Mouse (Mus musculus): Measurements from ENCODE around the gene Adipor2. TPM values are rescaled to one million over a fixed set of nuclear protein-coding genes. Genes with fewer than 3 reads are reported as not detected.

Gene Adipor2
- total RNA-seq, 2 experiments from 2014 or later, result 71.4 to 86.5 TPM

DNA sequence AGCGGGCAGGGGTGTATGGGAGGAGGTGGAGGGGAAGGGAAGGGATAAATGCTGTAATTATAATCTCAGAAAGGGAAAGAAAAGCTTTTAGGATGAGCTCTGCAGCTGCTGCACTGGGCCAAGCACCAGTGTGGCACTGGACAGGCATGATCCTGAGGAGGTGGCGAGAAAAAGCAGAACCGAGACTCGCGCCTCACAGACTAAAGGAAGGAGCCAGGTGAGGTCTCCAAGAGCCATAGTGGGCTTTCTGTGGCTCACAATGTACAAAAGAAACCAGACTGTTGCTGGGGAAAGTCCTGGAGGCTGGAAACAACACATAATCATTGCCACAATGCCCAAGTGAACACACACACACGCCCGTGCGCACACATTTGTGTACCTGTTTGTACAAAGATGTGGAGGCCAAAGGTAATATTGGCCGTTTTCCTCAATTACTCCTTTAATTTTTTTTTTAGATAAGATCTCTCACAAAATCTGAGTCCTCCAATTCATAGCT is 66.8 kb downstream of the Adipor2 start:
- no peak for DNase-seq

DNA sequence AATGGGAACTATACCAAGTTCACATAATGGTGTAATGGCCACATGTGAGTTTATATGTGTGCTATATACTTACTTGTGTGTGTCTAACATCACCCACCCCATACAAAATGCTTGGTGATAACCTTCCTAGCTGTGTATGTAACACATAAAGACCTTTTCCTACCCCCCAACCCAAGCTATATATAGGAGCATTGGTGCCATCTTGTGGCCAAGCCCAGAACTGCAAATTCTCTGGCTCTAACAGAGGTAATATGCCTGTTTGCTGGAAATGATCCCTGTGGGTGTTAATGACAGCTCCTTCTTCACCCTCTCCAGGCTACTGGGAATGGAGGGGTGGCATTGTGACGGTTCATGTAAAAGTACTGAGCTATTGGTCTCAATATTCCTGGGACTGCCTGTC is 69.3 kb downstream of the Adipor2 start:
- DNase-seq, result peak; percentile 52 to 89

DNA sequence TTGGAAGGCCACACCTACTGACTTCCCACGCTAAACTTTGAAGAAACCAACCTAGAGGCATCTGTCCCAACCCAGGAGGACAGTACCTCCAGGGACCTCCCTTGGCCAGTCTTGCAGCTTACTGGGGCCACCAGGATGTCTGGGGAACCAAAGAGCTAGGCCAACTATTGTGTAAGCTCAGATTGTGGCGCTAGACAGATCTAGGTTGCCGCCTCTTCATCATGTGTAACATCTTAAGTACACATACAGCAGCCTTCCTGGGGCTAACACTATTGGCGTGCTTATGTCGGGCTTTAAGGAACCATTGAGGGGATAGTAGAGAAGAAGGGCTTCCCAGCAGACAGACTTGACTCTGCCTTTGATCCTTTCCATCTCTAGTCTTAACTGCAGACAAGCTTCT is 69.7 kb downstream of the Adipor2 start:
- no peak for DNase-seq

DNA sequence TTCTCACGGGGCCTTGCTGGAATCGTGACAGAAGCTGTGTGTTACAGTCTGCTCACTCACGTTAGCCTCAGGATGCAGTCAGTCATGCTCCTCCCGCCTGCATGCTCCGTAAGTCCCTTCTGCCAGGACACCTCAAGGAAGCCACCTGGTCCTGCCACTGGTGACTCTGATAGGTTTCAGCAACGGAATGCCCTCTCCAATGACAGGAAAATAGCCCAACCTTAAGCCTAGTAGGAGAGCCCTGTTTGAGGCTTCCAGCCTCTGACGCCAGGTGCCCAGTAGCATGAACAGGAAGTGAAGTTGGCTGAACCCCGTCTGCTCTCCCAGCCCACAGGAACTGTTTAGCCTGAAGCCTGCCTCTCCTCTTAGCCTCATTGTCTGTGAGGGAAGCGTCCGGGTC is 71.2 kb downstream of the Adipor2 start:
- no peak for DNase-seq

DNA sequence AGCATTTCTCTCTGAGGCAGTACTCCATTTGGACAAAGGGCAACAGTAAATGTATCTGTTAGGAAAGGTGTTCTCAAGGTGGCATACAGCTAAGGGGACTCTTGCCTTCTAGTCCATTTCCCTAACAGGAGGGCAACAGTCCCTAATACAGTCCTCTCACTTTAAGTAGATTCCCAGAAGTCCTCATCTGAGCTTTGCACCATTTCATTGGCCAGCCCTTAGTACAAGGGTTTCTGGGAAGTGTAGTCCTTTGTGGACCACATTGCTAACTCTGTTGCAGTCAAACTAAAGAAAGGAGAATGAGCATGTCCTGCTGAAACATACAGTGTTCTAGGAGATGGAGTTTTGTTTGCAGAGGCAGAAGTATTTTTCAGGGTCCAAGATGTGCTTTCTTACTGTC is 76.1 kb downstream of the Adipor2 start:
- DNase-seq, result peak; percentile 36 to 47

DNA sequence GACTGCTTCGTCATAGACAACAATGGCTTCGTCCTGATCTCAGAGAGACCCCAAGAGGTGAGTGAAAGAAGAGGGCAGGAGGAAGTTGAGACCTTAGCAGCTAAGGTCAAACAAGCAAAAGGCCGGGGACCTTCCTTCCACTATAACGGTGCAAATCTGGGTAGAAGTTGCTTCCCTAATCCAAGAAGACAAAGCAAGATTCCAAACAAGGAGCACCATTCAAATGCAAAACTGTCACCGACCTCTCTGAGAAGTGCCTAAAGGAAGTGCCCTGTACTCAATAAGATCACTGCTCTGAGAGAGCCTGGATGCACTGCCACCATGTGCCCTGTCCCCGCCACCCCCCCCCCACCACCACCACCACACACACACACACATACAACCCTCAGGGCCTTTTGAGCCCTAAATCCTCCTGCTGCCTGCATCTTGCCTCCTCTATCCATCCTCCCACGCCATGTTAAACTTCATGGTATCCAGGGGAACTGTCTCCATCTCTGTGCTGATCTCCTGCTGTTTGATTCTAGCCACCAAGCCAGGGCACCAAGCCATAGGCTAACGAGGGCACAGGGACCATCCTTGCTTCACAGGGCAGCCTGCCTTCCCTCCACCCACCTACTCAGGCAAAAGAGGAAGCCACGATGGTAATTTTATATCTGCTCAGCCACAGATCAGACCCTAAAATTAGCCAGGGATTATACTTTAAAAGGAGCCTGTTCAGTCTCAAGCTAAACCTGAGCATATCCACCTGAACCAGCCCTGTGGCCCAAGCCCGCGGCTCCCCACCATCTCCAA is 79.2 kb downstream of the Adipor2 start:
- DNase-seq, result no peak

DNA sequence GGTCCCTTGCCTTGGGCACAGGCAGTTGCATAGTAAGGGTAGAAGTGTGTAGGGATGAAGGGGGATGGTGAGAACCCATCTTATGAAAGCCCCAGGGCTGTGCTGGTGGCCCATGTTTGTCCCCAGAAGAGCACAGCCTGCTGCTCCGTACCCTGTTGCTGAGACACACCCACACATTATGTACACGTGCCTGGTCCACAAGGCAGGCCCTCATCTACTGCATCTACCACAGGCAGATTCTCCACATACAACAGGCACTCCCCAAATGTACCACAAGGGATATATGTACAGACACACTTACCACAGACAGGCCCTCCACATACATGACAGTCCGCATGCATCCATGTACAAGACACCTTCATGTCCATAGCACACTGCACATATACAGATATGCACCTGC is 80.2 kb downstream of the Adipor2 start:
- no peak for DNase-seq

DNA sequence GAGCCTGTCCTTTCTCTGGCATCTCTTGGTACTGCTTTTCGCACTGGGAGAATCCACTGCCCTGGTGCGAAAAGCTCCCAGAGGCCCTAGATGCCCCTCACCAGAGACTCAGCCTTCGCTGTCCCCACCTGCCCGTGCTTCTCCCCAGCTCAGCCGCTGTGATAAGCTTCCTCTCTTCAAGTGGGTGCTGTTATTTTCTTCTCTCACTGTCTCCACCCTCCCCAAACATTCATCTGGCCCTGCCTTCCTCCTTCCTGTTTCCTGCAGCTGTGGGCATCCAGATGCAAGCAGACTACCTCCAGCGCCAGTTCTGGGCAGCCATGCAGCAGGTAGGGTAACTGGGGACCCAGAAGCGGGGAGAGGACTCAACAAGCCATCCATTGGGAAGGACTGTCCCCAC is 81.4 kb downstream of the Adipor2 start:
- no peak for DNase-seq

DNA sequence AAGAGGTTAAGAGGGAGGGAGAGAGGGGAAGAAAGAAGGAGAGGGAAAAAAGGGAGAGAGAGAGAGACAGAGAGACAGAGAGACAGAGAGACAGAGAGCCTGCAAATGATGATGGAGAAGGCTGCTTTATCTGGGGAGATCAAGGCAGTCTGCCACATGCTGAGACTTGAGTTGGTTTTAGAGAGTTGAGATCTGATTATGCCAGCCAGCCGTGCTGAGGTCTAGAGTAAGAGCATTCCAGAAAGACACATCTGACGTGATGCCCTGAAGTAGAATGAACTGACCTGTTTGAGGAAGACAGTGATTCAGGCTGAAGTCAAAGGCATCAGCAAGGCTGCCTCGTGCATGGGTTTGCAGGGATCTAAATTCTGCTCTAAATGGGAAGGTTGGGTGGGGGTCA is 83.7 kb downstream of the Adipor2 start:
- DNase-seq, result no peak

DNA sequence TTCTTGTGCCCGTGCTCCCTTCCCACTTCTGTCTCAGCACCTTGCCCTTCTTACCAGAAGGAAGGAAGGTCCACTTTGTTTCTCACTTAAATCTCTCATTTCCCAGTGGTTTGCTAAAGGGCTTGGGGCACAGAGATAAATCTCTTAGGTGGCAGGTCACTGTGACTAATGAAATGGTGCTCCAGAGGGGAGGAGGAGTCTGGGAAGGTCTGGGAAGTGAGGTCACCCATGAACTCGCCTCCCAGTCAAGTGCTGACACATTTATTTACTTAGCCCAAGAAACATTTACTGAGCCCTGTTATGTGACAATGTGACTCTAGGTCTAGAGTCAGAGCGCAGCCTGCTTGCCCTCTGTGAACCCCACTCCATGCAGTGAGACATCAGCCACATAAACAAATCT is 84.3 kb downstream of the Adipor2 start:
- DNase-seq, result no peak

DNA sequence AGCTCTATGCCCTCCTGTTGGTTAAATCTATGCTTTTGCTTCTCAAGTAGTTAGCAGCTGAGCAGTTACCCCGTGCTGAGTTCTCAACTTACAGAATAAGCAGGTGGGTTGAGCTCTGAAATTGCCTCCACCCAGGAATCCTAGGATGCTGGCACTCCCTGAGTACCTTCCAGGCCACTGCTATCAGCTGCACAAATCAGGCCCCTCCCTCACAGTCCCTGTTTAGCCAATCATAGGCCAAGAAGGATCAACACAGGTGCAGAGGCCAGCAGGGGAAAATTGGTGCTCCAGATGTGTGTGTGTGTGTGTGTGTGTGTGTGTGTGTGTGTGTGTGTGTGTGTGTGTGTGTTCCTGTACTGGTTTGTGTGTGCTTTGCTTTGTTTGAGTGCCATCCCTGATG is 85.4 kb downstream of the Adipor2 start:
- DNase-seq, result no peak

DNA sequence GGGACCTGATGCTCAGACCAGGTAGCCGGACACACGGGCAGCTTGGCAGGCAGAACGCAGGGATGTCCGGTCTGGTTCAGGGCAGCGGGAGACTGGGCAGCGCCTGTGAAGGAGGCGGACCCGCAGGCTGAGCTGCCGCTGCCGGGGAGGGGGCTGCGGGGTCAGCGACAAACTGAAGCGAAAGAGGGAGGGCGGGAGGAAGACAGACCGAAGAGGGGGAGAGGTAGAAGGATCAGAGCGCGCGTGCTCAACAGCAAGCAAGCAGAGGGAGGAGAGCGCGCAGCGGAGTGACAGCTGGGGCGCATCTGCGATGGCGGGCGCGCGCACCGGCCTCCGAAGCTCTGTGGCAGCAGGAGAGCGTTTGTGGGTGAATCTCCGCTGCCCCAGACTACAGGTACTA is 87.0 kb downstream of the Adipor2 start, which contains the start of gene Lrtm2:
TSS of gene Lrtm2 (minus strand) at position 261 of the 400 bp plus-strand sequence.
- DNase-seq, result no peak

DNA sequence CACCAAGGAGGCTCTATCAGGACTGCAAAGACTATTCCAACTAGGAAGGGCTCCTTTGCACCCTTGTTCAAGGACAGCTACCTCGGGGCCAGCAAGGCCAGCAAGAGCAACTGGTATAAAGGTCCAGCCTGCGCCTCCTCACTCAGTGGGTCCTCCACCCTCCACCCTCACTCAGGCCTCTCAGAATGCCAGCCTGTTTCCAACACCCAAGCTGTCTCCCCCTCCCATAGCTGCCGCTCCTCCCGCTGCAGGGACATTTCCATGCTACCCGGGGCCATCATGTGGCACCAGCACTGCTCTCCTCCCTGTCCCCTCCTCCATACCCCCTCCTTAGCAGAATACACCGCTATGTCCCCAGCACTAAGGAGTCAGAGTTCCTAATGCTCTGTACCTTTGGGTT is 87.6 kb downstream of the Adipor2 start:
- DNase-seq, result no peak

DNA sequence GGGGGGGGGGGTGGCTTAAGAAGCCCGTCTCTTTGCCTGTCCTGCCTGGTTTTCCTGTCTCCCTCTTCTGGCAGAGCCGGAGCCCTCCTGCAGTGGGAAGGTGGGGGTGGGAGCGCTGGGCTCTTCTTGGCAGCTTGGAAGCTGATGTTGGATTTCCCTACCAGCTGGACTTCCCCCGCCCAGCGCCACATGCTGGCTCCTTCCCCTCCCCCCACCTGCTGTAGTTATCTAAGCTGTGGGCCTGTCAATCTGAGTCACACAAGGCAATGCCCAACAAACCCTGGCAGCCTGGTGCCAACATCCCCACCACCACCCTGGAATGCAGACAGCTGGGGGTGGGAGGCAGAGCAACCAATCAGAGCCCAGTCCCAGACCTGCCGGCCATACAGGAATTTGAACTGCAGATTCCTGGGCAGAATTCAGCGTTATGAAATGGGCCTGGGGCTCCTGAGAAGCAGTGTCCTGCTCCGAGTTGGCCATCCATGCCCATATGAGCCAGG is 88.2 kb downstream of the Adipor2 start:
- DNase-seq, result peak; percentile 15 to 18

DNA sequence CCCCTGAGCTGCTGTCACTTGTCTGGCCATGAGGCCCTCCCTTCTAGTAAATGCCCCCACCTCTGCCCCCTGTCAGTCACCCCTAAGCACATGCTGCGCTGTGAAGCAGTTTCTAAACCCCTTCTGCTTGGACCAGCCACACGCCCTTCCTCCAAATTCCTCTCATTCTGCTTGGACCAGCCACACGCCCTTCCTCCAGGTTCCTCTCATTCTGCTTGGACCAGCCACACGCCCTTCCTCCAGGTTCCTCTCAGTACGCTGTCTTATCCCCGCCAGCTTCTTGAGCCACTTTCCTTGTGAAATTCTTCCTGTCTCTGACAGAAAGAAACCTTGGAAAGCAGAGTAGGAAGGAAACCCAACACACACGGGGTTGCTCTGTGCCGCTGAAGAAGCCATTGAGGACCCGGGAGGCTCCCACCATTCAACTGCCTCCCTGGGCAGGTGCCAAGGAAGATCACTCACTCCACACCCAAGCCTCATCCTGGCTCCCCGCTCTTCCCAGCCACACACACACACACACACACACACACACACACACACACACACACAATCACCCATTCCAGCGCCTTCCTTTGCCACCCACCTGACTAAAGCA is 88.9 kb downstream of the Adipor2 start:
- DNase-seq, result peak in 1 of 2 experiments; percentile 25

DNA sequence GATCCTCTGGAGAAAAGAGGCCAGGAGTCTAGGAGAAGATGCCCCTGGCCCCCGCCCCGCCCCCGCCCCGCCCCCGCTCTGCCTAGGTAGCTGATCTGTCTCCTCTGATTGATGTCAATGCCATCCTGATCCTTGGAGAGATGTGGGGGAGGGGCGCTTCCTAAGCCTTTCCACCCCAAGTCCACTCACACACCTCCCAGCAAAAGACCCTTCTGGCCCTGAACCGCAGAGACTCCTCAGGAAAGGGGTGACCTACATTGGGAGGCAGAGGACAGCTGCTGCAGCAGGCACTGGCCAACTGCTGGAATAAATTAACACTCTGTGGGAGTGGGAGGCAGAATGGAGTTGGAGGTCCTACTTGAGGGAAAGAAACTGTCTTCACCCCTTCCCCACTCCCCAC is 91.0 kb downstream of the Adipor2 start:
- no peak for DNase-seq

DNA sequence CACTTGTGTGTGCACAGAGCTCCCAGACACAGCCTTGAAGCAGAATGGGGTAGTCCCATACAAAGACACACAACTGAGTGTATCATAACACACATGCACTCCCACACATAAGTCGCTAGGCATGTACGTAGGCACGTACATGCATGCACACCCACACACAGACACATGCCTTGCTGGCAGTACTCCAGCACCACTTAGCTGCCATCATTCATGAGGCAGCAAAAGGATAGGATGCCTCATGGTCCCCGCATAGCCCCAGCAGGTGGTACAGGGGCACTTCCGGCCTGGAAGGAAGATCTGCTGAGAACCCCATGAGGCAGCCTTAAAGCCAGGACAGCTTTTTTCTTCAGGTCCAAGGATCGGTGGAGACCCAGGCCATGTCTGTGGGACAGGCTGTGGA is 91.5 kb downstream of the Adipor2 start:
- no peak for DNase-seq

DNA sequence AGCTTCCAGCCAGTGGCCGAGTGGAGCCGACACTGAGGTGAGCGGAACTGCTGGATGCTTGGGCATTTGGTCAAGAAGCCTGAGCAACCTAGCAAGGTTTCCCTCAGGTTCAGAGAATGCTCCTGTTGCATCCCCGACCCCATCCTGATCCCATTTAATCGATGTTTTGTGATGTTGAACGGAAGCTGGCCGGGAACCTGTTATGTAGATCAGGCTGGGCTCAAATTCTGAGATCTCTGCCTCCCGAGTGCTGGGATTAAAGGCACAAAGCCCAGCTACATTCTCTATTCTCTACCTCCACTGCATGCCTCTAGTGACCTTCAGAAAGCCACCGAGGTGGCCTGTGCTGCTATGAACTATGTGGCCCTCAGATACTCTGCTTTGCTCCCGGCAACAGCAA is 92.7 kb downstream of the Adipor2 start:
- no peak for DNase-seq

DNA sequence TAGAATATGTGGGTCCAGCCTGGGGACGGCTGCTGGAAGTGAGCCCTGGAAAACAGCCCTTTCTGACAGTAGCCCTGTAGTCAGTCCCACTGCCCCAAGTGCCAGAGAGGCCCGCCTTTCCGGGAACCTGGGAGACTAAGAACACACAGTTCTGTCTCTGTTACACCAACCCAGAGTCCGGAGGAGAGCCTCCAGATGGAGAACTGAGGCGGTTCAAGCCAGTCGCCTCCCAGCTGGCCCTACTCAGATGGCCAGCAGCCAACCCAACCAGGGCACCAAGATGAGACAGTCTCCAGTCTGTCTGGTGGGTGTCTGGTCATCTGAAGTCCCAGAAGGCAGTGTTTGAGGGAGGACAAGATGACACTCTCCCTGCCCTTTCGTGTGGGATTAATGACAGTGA is 95.8 kb downstream of the Adipor2 start:
- DNase-seq, result no peak

DNA sequence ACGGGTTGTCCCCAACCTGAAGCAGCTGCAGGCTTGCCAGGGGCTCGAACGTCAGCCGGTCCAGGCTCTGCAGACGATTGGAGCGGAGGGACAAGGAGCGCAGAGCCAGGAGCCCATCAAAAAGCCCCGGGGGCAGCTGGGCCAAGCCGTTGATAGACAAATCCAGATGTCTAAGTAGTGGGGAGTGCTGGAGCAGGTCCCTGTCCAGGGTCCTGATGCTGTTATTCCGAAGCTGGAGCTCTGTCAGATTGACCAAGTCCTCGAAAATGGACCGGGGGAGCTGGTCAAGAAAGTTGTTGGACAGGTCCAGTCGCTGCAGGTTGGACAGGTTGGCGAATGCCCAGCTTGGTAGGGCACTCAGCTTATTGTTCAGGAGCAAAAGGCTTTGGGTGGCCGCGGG is 97.0 kb downstream of the Adipor2 start:
- DNase-seq, result peak in 1 of 2 experiments; percentile 18

DNA sequence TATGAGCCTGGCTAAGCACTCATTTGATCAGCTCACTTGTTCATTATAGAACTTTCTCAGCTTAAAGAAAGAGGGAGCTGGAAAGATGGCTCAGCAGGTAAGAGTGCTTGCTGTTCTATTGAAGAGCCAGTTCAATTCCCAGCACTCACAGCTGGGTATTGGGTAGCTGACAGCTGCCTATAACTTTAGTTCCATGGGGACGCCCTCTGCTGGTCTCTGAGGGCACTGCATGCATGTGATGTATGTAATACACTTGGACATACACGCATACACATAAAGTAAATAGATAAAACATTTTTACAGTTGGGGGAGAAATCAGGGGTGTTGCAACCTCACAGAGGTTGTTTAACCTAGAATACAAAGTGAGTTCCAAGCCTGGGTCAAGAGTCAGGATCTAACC is 98.1 kb downstream of the Adipor2 start:
- no peak for DNase-seq

DNA sequence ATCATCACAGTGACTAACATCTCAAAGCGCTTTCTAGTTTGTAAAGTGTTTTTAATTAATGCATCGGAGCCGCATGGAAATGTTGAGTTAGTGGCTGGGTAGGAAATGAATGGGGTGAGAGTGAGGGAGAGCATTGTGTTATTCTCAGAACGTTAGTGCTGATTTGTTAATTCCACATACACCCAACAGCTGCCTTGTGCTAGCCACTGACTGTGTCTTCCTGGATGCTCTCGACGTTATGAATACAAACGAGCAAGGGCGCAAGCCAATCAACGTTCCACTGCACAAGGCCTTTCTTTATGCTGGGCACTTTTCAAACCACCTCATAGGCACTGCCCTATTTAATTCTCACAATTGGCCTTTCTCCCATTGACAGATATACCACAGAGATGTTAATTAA is 98.8 kb downstream of the Adipor2 start:
- no peak for DNase-seq

DNA sequence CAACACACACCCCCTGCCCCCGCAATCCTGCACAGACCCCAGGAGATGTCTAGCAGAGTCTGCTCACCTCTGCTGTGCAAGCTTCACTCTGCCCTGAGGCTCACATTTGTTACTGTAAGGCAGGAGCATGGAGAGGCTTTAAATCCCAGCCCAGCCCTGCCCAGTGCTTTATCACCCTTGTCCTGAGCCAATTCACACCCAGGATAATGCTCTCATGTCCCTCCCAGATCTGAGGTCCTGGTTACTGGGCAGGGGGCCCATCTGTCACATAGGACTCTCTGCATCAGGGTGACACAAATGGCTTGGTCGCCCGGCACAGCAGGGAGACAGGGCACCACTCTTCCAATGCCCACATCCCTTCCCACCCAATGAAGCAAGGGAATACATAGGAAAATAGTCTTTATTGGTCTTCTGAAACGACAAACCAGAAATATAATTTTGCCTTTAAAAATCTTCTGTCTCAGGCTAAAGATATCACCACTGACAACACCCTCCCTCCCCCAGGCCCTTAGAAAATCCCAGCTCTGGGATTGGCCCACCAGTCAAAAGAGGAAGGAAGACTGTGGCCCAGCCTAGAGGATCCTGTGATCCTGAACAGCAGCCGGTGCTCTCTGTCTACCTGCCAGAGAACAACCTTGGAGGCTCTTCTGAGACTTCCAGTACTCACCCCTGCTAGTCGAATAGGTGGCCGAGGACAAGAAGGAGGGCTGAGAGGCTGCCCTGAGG is 102.6 kb downstream of the Adipor2 start:
- DNase-seq, result no peak

Measured in heart, adult 18-20 months (tissue).